Mouse (Mus musculus): ENCODE data around the gene Il22ra2. TPM values are rescaled to one million over a fixed set of nuclear protein-coding genes. Genes with fewer than 3 reads are reported as not detected.
"Not testable (repeated sequence)": the region's sequence is repeated elsewhere in the genome, so short reads cannot be mapped to it uniquely, and the experiment has no call there.

Gene Il22ra2
- polyA plus RNA-seq, 1 experiment from 2014 or later: not detected

- H3K36me3 ChIP-seq (ENCODE audit: control insufficient read depth, insufficient read depth, low read length): peaks cover 5% of the 10 kb centered on the region; the same call in 1 of the 2 replicates
- DNase-seq (ENCODE audit: low spot score, missing footprints) (peak; percentile 57), ATAC-seq (ENCODE audit: low FRiP score) (no peak)
- peaks cover 4% of the 10 kb centered on the region; the same call in 1 of the 2 replicates for H3K4me1 ChIP-seq (ENCODE audit: control insufficient read depth, insufficient read depth, low read length)
- no peak overlapping the region for H3K27ac ChIP-seq (ENCODE audit: low read depth, low read length)
- H3K27me3 ChIP-seq (ENCODE audit: control insufficient read depth, insufficient read depth, low read length): no peaks in the 10 kb centered on the region; the same call in 1 of the 2 replicates
- H3K9ac ChIP-seq (ENCODE audit: low read length): no peak overlapping the region
- no peak overlapping the region for H3K4me2 ChIP-seq
- 90% methylated on average over 11 of the region's 11 CpGs for whole genome bisulfite sequencing
- peaks cover 3% of the 10 kb centered on the region; the same call in 1 of the 2 replicates for H3K9me3 ChIP-seq (ENCODE audit: control insufficient read depth, low read length)
- H3K4me3 ChIP-seq (ENCODE audit: low read depth, low read length): no peak overlapping the region
Measured at GRCm38 (mm10) chr10:19598091-19598490, 23.7 kb upstream of the Il22ra2 start.

- H3K27me3 ChIP-seq (ENCODE audit: control insufficient read depth, insufficient read depth, low read length): no peaks in the 10 kb centered on the region
- H3K4me2 ChIP-seq: no peak overlapping the region
- H3K9ac ChIP-seq (ENCODE audit: low read length): no peak overlapping the region
- peak; percentile 82 for DNase-seq (ENCODE audit: low spot score, missing footprints)
- peaks cover 3% of the 10 kb centered on the region; the same call in 1 of the 2 replicates for H3K9me3 ChIP-seq (ENCODE audit: control insufficient read depth, low read length)
- 76% methylated on average over 6 of the region's 6 CpGs for WGBS
- H3K36me3 ChIP-seq (ENCODE audit: control insufficient read depth, insufficient read depth, low read length): peaks cover 5% of the 10 kb centered on the region; the same call in 1 of the 2 replicates
- H3K27ac ChIP-seq (ENCODE audit: low read depth, low read length): no peak overlapping the region
- peaks cover 4% of the 10 kb centered on the region; the same call in 1 of the 2 replicates for H3K4me1 ChIP-seq (ENCODE audit: control insufficient read depth, insufficient read depth, low read length)
- H3K4me3 ChIP-seq (ENCODE audit: low read depth, low read length): no peak overlapping the region
- peak; percentile 57; the same call in 1 of the 2 replicates for ATAC-seq (ENCODE audit: low FRiP score)
Measured at GRCm38 (mm10) chr10:19599331-19600092, 22.3 kb upstream of the Il22ra2 start.

- Histone ChIP-seq H3K9ac (ENCODE audit: low read length) (no peak overlapping the region), H3K4me2 (no peak overlapping the region), H3K9me3 (ENCODE audit: control insufficient read depth, low read length) (peaks cover 3% of the 10 kb centered on the region; the same call in 1 of the 2 replicates), H3K4me1 (ENCODE audit: control insufficient read depth, insufficient read depth, low read length) (peaks cover 4% of the 10 kb centered on the region; the same call in 1 of the 2 replicates), H3K27ac (ENCODE audit: low read depth, low read length) (no peak overlapping the region), H3K27me3 (ENCODE audit: control insufficient read depth, insufficient read depth, low read length) (no peaks in the 10 kb centered on the region), H3K36me3 (ENCODE audit: control insufficient read depth, insufficient read depth, low read length) (peaks cover 5% of the 10 kb centered on the region; the same call in 1 of the 2 replicates), H3K4me3 (ENCODE audit: low read depth, low read length) (no peak overlapping the region)
- WGBS: 74% methylated on average over 3 of the region's 3 CpGs
- ATAC-seq (ENCODE audit: low FRiP score): no peak
- no peak for DNase-seq (ENCODE audit: low spot score, missing footprints)
Measured at GRCm38 (mm10) chr10:19600093-19600420, 21.7 kb upstream of the Il22ra2 start.

GRCm38 (mm10) chr10:19601502-19601901 lies 20.3 kb upstream of the Il22ra2 start:
- H3K9ac ChIP-seq (ENCODE audit: low read length); H3K4me3 ChIP-seq (ENCODE audit: low read depth, low read length); H3K36me3 ChIP-seq (ENCODE audit: control insufficient read depth, insufficient read depth, low read length); H3K9me3 ChIP-seq (ENCODE audit: control insufficient read depth, low read length); H3K4me1 ChIP-seq (ENCODE audit: control insufficient read depth, insufficient read depth, low read length); H3K27ac ChIP-seq (ENCODE audit: low read depth, low read length); H3K27me3 ChIP-seq (ENCODE audit: control insufficient read depth, insufficient read depth, low read length); DNase-seq (ENCODE audit: low spot score, missing footprints); H3K4me2 ChIP-seq; ATAC-seq (ENCODE audit: low FRiP score): not testable (repeated sequence)
- 15% methylated on average over 1 of the region's 1 CpGs for WGBS

- Histone ChIP-seq H3K4me3 (ENCODE audit: low read depth, low read length) (no peak overlapping the region), H3K27me3 (ENCODE audit: control insufficient read depth, insufficient read depth, low read length) (no peaks in the 10 kb centered on the region), H3K27ac (ENCODE audit: low read depth, low read length) (no peak overlapping the region), H3K9me3 (ENCODE audit: control insufficient read depth, low read length) (peaks cover 3% of the 10 kb centered on the region; the same call in 1 of the 2 replicates), H3K36me3 (ENCODE audit: control insufficient read depth, insufficient read depth, low read length) (peaks cover 5% of the 10 kb centered on the region; the same call in 1 of the 2 replicates), H3K9ac (ENCODE audit: low read length) (no peak overlapping the region), H3K4me1 (ENCODE audit: control insufficient read depth, insufficient read depth, low read length) (peaks cover 4% of the 10 kb centered on the region; the same call in 1 of the 2 replicates), H3K4me2 (no peak overlapping the region)
- DNase-seq (ENCODE audit: low spot score, missing footprints): no peak
- no peak for ATAC-seq (ENCODE audit: low FRiP score)
- 93% methylated on average over 6 of the region's 6 CpGs for WGBS
Measured at GRCm38 (mm10) chr10:19603231-19603630, 18.6 kb upstream of the Il22ra2 start.

GRCm38 (mm10) chr10:19609125-19609524 lies 12.7 kb upstream of the Il22ra2 start:
- ATAC-seq (ENCODE audit: low FRiP score) (peak; percentile 66), DNase-seq (ENCODE audit: low spot score, missing footprints) (no peak)
- Histone ChIP-seq H3K4me3 (ENCODE audit: low read depth, low read length) (no peak overlapping the region), H3K36me3 (ENCODE audit: control insufficient read depth, insufficient read depth, low read length) (peaks cover 2% of the 10 kb centered on the region; the same call in 1 of the 2 replicates), H3K4me2 (no peak overlapping the region), H3K4me1 (ENCODE audit: control insufficient read depth, insufficient read depth, low read length) (peaks cover 6% of the 10 kb centered on the region), H3K27me3 (ENCODE audit: control insufficient read depth, insufficient read depth, low read length) (no peaks in the 10 kb centered on the region), H3K27ac (ENCODE audit: low read depth, low read length) (no peak overlapping the region), H3K9ac (ENCODE audit: low read length) (no peak overlapping the region), H3K9me3 (ENCODE audit: control insufficient read depth, low read length) (no peaks in the 10 kb centered on the region)
- 50% methylated on average over 14 of the region's 14 CpGs for WGBS

- no peak for DNase-seq (ENCODE audit: low spot score, missing footprints)
- Histone ChIP-seq H3K36me3 (ENCODE audit: control insufficient read depth, insufficient read depth, low read length) (peaks cover 2% of the 10 kb centered on the region; the same call in 1 of the 2 replicates), H3K4me1 (ENCODE audit: control insufficient read depth, insufficient read depth, low read length) (peaks cover 6% of the 10 kb centered on the region), H3K27me3 (ENCODE audit: control insufficient read depth, insufficient read depth, low read length) (no peaks in the 10 kb centered on the region), H3K4me2 (no peak overlapping the region), H3K4me3 (ENCODE audit: low read depth, low read length) (no peak overlapping the region), H3K9ac (ENCODE audit: low read length) (no peak overlapping the region), H3K27ac (ENCODE audit: low read depth, low read length) (no peak overlapping the region), H3K9me3 (ENCODE audit: control insufficient read depth, low read length) (no peaks in the 10 kb centered on the region)
- ATAC-seq (ENCODE audit: low FRiP score): no peak
- 50% methylated on average over 2 of the region's 2 CpGs for WGBS
Measured at GRCm38 (mm10) chr10:19611616-19612015, 10.2 kb upstream of the Il22ra2 start.

- Histone ChIP-seq H3K27me3 (ENCODE audit: control insufficient read depth, insufficient read depth, low read length) (no peaks in the 10 kb centered on the region), H3K4me1 (ENCODE audit: control insufficient read depth, insufficient read depth, low read length) (peaks cover 6% of the 10 kb centered on the region), H3K4me3 (ENCODE audit: low read depth, low read length) (no peak overlapping the region), H3K4me2 (no peak overlapping the region), H3K9me3 (ENCODE audit: control insufficient read depth, low read length) (no peaks in the 10 kb centered on the region), H3K9ac (ENCODE audit: low read length) (no peak overlapping the region), H3K36me3 (ENCODE audit: control insufficient read depth, insufficient read depth, low read length) (peaks cover 2% of the 10 kb centered on the region; the same call in 1 of the 2 replicates), H3K27ac (ENCODE audit: low read depth, low read length) (no peak overlapping the region)
- ATAC-seq (ENCODE audit: low FRiP score) (no peak), DNase-seq (ENCODE audit: low spot score, missing footprints) (no peak)
- WGBS: 71% methylated on average over 7 of the region's 7 CpGs
Measured at GRCm38 (mm10) chr10:19613111-19613753, 8.6 kb upstream of the Il22ra2 start.

- no peak for ATAC-seq (ENCODE audit: low FRiP score)
Measured at GRCm38 (mm10) chr10:19619736-19620135, 2.1 kb upstream of the Il22ra2 start.

More at GRCm38 (mm10) chr10:19619736-19620135, 2.1 kb upstream of the Il22ra2 start:
- Histone ChIP-seq H3K9me3 (ENCODE audit: control insufficient read depth, low read length) (no peaks in the 10 kb centered on the region), H3K27me3 (ENCODE audit: control insufficient read depth, insufficient read depth, low read length) (no peaks in the 10 kb centered on the region), H3K27ac (ENCODE audit: low read depth, low read length) (no peak overlapping the region), H3K4me1 (ENCODE audit: control insufficient read depth, insufficient read depth, low read length) (no peaks in the 10 kb centered on the region), H3K4me2 (no peak overlapping the region), H3K36me3 (ENCODE audit: control insufficient read depth, insufficient read depth, low read length) (no peaks in the 10 kb centered on the region), H3K4me3 (ENCODE audit: low read depth, low read length) (no peak overlapping the region), H3K9ac (ENCODE audit: low read length) (no peak overlapping the region)
- WGBS: 72% methylated on average over 5 of the region's 5 CpGs
- DNase-seq (ENCODE audit: low spot score, missing footprints): no peak
